Mouse (Mus musculus) olfactory bulb, adult 2 months (tissue): Measurements from ENCODE around the gene Tpm1.

Experiments used
- CTCF ChIP-seq: fragments of 200-500 bp; IDR thresholded peaks from 2 replicates; pipeline ENCODE4 v1.5.1; 2012; ENCODE audit warnings: low read depth, mild to moderate bottlenecking, low read length, moderate library complexity; ENCODE audit not compliant: insufficient read depth
- POLR2A ChIP-seq: fragments of 200-500 bp; IDR thresholded peaks from 2 replicates; pipeline ENCODE4 v1.6.1; 2012; ENCODE audit warnings: mild to moderate bottlenecking, low read depth, low read length, moderate library complexity; ENCODE audit not compliant: insufficient read depth

DNA sequence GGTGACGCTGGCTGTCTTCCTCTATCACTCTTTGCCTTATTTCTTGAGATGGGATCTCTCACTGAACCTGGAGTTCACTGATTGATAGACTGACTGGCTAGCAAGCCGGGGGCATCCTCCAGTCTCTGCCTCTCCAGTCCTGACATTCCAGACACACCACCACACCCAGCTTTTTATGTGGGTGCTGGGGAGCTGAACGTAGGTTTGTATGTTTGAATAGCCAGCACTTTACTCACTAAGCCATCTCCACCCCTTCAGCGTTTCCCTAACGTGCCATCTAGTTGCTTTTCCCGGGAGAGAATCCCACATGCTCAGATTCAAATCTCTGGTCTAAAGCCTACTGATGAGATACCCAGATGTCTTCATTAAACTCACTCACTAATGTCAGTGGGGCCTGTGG lies 59.6 kb downstream of the Tpm1 start:
- TF ChIP-seq POLR2A (no peak), CTCF (no peak)
